Mouse (Mus musculus): Measurements from ENCODE around the gene Zbtb16. TPM values are rescaled to one million over a fixed set of nuclear protein-coding genes. Genes with fewer than 3 reads are reported as not detected.

The Zbtb16 gene
- polyA plus RNA-seq, 1 experiment, result not detected

DNA sequence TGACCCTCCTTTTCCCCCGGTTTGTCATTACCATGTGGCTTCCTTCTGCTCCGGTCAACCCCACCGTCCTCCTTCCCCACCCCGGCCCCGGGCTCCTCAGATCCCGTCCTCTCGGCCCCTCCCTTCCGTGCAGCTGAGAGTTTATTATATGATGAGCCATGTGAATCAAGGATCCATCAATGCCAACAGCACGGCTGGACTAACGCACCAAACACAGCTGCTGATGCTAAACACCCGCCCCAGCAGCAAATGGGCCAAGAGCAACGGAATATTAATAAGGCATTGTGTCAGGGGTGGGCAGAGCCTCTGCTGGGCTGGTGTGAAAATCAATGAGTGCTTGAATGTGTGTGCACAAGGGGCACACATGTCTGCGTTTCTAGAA lies 173.0 kb downstream of the Zbtb16 start:
- Histone ChIP-seq H3K4me3 (ENCODE audit: insufficient read depth, low read depth, low read length) (no peak overlapping the region), H3K27ac (ENCODE audit: insufficient read depth, low read depth, low read length) (no peak overlapping the region), H3K4me1 (ENCODE audit: control insufficient read depth, insufficient read depth, low read length) (peaks cover 17% of the 10 kb centered on the region)
- 16% methylated on average over 13 of the region's 13 CpGs for WGBS
- TF ChIP-seq POLR2A (IDR thresholded peaks at IDR 0.05; ENCODE audit: insufficient read depth, low read depth, low read length) (no peak), CTCF (IDR thresholded peaks at IDR 0.05; ENCODE audit: insufficient read depth, low read depth, low read length) (no peak)

GRCm38 (mm10) chr9:48662361-48663051 lies 173.5 kb downstream of the Zbtb16 start:
- H3K4me3 ChIP-seq (ENCODE audit: insufficient read depth, low read depth, low read length), result no peak overlapping the region
- H3K27ac ChIP-seq (ENCODE audit: insufficient read depth, low read depth, low read length), result no peak overlapping the region
- H3K4me1 ChIP-seq (ENCODE audit: control insufficient read depth, insufficient read depth, low read length), result peaks cover 17% of the 10 kb centered on the region
- 15% methylated on average over 15 of the region's 15 CpGs for WGBS
- no peak for TF ChIP-seq POLR2A (IDR thresholded peaks at IDR 0.05; ENCODE audit: insufficient read depth, low read depth, low read length)
- no peak for TF ChIP-seq CTCF (IDR thresholded peaks at IDR 0.05; ENCODE audit: insufficient read depth, low read depth, low read length)

- TF ChIP-seq CTCF (IDR thresholded peaks at IDR 0.05; ENCODE audit: insufficient read depth, low read depth, low read length) (no peak), POLR2A (IDR thresholded peaks at IDR 0.05; ENCODE audit: insufficient read depth, low read depth, low read length) (no peak)
Observed at GRCm38 (mm10) chr9:48661225-48662023, 174.6 kb downstream of the Zbtb16 start.

GRCm38 (mm10) chr9:48655525-48656169 lies 180.4 kb downstream of the Zbtb16 start:
- WGBS, result 52% methylated on average over 5 of the region's 5 CpGs
- Histone ChIP-seq H3K27ac (ENCODE audit: insufficient read depth, low read depth, low read length) (no peak overlapping the region; the same call in 1 of the 2 replicates), H3K4me3 (ENCODE audit: insufficient read depth, low read depth, low read length) (no peak overlapping the region), H3K4me1 (ENCODE audit: control insufficient read depth, insufficient read depth, low read length) (peaks cover 6% of the 10 kb centered on the region)
- no peak for TF ChIP-seq POLR2A (IDR thresholded peaks at IDR 0.05; ENCODE audit: insufficient read depth, low read depth, low read length)
- TF ChIP-seq CTCF (IDR thresholded peaks at IDR 0.05; ENCODE audit: insufficient read depth, low read depth, low read length), result no peak

More at GRCm38 (mm10) chr9:48661225-48662023, 174.6 kb downstream of the Zbtb16 start:
- H3K27ac ChIP-seq (ENCODE audit: insufficient read depth, low read depth, low read length), result 0 out of 2 replicates have a peak overlapping the region, but pooled peaks have one; percentile 5
- H3K4me3 ChIP-seq (ENCODE audit: insufficient read depth, low read depth, low read length), result no peak overlapping the region
- 84% methylated on average over 9 of the region's 9 CpGs for WGBS
- H3K4me1 ChIP-seq (ENCODE audit: control insufficient read depth, insufficient read depth, low read length), result peaks cover 18% of the 10 kb centered on the region

GRCm38 (mm10) chr9:48654730-48655129 lies 181.3 kb downstream of the Zbtb16 start:
- H3K4me3 ChIP-seq (ENCODE audit: insufficient read depth, low read depth, low read length), result no peak overlapping the region
- TF ChIP-seq CTCF (IDR thresholded peaks at IDR 0.05; ENCODE audit: insufficient read depth, low read depth, low read length) (no peak), POLR2A (IDR thresholded peaks at IDR 0.05; ENCODE audit: insufficient read depth, low read depth, low read length) (no peak)
- 24% methylated on average over 8 of the region's 8 CpGs for WGBS
- no peak overlapping the region for H3K27ac ChIP-seq (ENCODE audit: insufficient read depth, low read depth, low read length)
- peaks cover 6% of the 10 kb centered on the region for H3K4me1 ChIP-seq (ENCODE audit: control insufficient read depth, insufficient read depth, low read length)

GRCm38 (mm10) chr9:48653399-48654070 lies 182.5 kb downstream of the Zbtb16 start:
- H3K27ac ChIP-seq (ENCODE audit: insufficient read depth, low read depth, low read length), result no peak overlapping the region
- no peak overlapping the region for H3K4me3 ChIP-seq (ENCODE audit: insufficient read depth, low read depth, low read length)
- TF ChIP-seq CTCF (IDR thresholded peaks at IDR 0.05; ENCODE audit: insufficient read depth, low read depth, low read length) (no peak), POLR2A (IDR thresholded peaks at IDR 0.05; ENCODE audit: insufficient read depth, low read depth, low read length) (no peak)
- H3K4me1 ChIP-seq (ENCODE audit: control insufficient read depth, insufficient read depth, low read length), result peaks cover 16% of the 10 kb centered on the region
- 73% methylated on average over 7 of the region's 7 CpGs for WGBS

DNA sequence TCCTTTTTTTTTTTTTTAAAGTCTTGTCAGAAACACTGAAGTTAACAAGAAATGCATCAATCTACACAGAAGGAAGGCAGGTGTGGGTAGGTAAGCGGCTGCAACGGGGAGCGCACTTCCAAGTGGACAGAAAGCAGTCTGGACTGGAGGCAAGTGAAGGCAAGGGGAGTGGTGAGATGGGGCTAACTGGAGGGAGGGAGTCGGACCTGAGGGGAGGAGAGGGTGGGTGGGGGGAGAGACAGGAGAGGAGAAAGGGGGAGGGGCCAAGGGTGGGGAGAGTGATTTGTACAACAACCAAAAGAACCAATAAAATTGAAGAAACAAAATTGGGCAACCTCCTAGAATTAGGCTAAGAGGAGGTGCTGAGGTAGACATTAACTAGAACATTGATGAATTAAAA lies 184.0 kb downstream of the Zbtb16 start:
- no peak overlapping the region for H3K27ac ChIP-seq (ENCODE audit: insufficient read depth, low read depth, low read length)

DNA sequence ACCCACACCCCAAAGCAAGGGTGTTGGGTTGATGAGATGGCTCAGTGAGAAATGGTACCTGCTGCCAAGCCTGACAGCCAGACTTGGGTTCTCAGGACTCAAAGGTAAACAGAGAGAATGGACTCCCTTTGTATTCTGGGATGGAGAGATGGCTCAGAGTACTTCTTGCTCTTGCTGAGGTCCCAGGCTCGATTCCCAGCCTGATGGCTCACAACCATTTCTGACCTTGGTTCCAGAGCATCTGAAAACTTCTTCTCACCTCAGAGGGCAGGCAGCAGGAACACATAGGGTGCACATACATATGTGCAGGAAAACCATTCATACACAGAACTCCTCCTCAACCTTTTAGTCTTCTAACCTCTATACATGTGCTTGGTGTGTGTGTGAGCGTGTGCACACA lies 185.2 kb downstream of the Zbtb16 start:
- TF ChIP-seq CTCF (IDR thresholded peaks at IDR 0.05; ENCODE audit: insufficient read depth, low read depth, low read length) (no peak), POLR2A (IDR thresholded peaks at IDR 0.05; ENCODE audit: insufficient read depth, low read depth, low read length) (no peak)
- H3K27ac ChIP-seq (ENCODE audit: insufficient read depth, low read depth, low read length), result no peak overlapping the region
- H3K4me1 ChIP-seq (ENCODE audit: control insufficient read depth, insufficient read depth, low read length), result peaks cover 18% of the 10 kb centered on the region
- WGBS, result 96% methylated on average over 2 of the region's 2 CpGs
- no peak overlapping the region for H3K4me3 ChIP-seq (ENCODE audit: insufficient read depth, low read depth, low read length)

More for the DNA sequence above, 184.0 kb downstream of the Zbtb16 start:
- no peak overlapping the region for H3K4me3 ChIP-seq (ENCODE audit: insufficient read depth, low read depth, low read length)
- peaks cover 22% of the 10 kb centered on the region for H3K4me1 ChIP-seq (ENCODE audit: control insufficient read depth, insufficient read depth, low read length)
- WGBS, result 76% methylated on average over 4 of the region's 4 CpGs
- TF ChIP-seq CTCF (IDR thresholded peaks at IDR 0.05; ENCODE audit: insufficient read depth, low read depth, low read length) (no peak), POLR2A (IDR thresholded peaks at IDR 0.05; ENCODE audit: insufficient read depth, low read depth, low read length) (no peak)

All from olfactory bulb, adult 2 months (tissue).